Mouse (Mus musculus) left cerebral cortex, postnatal 36 days (tissue): ENCODE results near the gene Usp32. TPM values are rescaled to one million over a fixed set of nuclear protein-coding genes. Genes with fewer than 3 reads are reported as not detected.

ENCODE experiments used
- DNase-seq, 2 experiments: peaks; one replicate each; pipeline ENCODE4 v3.0.0; 2021 to 2022; ENCODE audit warnings: low spot score in 2 of 2, mixed read lengths in 1 of 2
- intact Hi-C: fragments of 180-260 bp; cut with DNase I; formaldehyde crosslinking; loops from one replicate; pipeline ENCODE4 v1.15.1; 2025
- total RNA-seq, 2 experiments: library from RNA; stranded (reverse); gene quantifications; 2 replicates each; pipeline ENCODE4 v1.2.3; 2021

Gene Usp32
- total RNA-seq, 2 experiments from 2014 or later, result 111 to 117 TPM

GRCm38 (mm10) chr11:84959181-84959580 lies 180.8 kb downstream of the Usp32 start:
- DNase-seq, result no peak
- intact Hi-C loops, result no loop called here

- intact Hi-C loops, result no loop called here
- DNase-seq, result no peak
Measured at GRCm38 (mm10) chr11:84958271-84958630, 181.7 kb downstream of the Usp32 start.

GRCm38 (mm10) chr11:84957591-84958270 lies 182.2 kb downstream of the Usp32 start, which contains the start of gene Car4:
Gene Car4, plus strand, starts transcription at chr11:84957786.
- DNase-seq, result peak; percentile 60 to 64
- intact Hi-C loops, result no loop called here

GRCm38 (mm10) chr11:84957171-84957570 lies 182.8 kb downstream of the Usp32 start:
- no peak for DNase-seq
- intact Hi-C loops, result no loop called here

GRCm38 (mm10) chr11:84956400-84956799 lies 183.6 kb downstream of the Usp32 start:
- no peak for DNase-seq
- intact Hi-C loops, result no loop called here

GRCm38 (mm10) chr11:84952611-84953010 lies 187.3 kb downstream of the Usp32 start:
- intact Hi-C loops, result no loop called here
- no peak for DNase-seq

GRCm38 (mm10) chr11:84948526-84948925 lies 191.4 kb downstream of the Usp32 start:
- no peak for DNase-seq
- intact Hi-C loops, result no loop called here

- no peak for DNase-seq
- intact Hi-C loops, result no loop called here
Measured at GRCm38 (mm10) chr11:84948114-84948513, 191.8 kb downstream of the Usp32 start.

- intact Hi-C loops, result no loop called here
- no peak for DNase-seq
Measured at GRCm38 (mm10) chr11:84947206-84947605, 192.8 kb downstream of the Usp32 start.

GRCm38 (mm10) chr11:84945841-84946240 lies 194.1 kb downstream of the Usp32 start:
- DNase-seq, result no peak
- intact Hi-C loops, result no loop called here

- intact Hi-C loops, result no loop called here
- no peak for DNase-seq
Measured at GRCm38 (mm10) chr11:84944639-84945435, 195.1 kb downstream of the Usp32 start.

- intact Hi-C loops, result no loop called here
- no peak for DNase-seq
Measured at GRCm38 (mm10) chr11:84943948-84944347, 196.0 kb downstream of the Usp32 start.

- no peak for DNase-seq
- intact Hi-C loops, result no loop called here
Measured at GRCm38 (mm10) chr11:84940140-84940539, 199.8 kb downstream of the Usp32 start.

GRCm38 (mm10) chr11:84939508-84940053 lies 200.4 kb downstream of the Usp32 start:
- peak; percentile 54 to 56 for DNase-seq
- intact Hi-C loops, result no loop called here

Other genes starting within 250 kb of the Usp32 start
- 10 to 100 TPM; 31.3 to 38.4 TPM for gene Znhit3, start 223.8 kb downstream of the Usp32 start, total RNA-seq
- gene Car4, start 182.4 kb downstream of the Usp32 start, total RNA-seq, result 10 to 100 TPM; 75.0 to 82.3 TPM
- gene 1700125H20Rik, start 30.2 kb upstream of the Usp32 start, total RNA-seq, result not detected
- gene Appbp2, start 95.0 kb upstream of the Usp32 start, total RNA-seq, result 10 to 100 TPM; 57.0 to 59.8 TPM
- 10 to 100 TPM; 17.5 to 19.9 TPM for gene Ppm1d, start 171.1 kb upstream of the Usp32 start, total RNA-seq
- 10 to 100 TPM; 69.6 to 74.1 TPM for gene Bcas3, start 213.0 kb upstream of the Usp32 start, total RNA-seq